Mouse (Mus musculus) stomach, postnatal 0 days (tissue): ENCODE data around the gene Usp46. TPM values are rescaled to one million over a fixed set of nuclear protein-coding genes. Genes with fewer than 3 reads are reported as not detected.

Experiments used
- ATAC-seq: fragments of 200-750 bp; cut with Nextera tagmentation; 2 replicates; pipeline ENCODE4 v1.8.0; 2017; ENCODE audit not compliant: low FRiP score, low TSS enrichment
- DNase-seq: peaks from one replicate; pipeline ENCODE4 v3.0.0-alpha.2; 2016; ENCODE audit warnings: low spot score
- H3K27ac ChIP-seq: fragments of 300-500 bp; sonication (generic); replicated peaks from 2 replicates; pipeline ENCODE4 v1.5.1; 2014; ENCODE audit warnings: mild to moderate bottlenecking, control low read depth
- H3K27me3 ChIP-seq: fragments of 300-500 bp; sonication (generic); 2 replicates; pipeline ENCODE4 v1.6.1; 2014; ENCODE audit warnings: low read length; ENCODE audit not compliant: control insufficient read depth, insufficient read depth
- H3K36me3 ChIP-seq: fragments of 300-500 bp; sonication (generic); 2 replicates; pipeline ENCODE4 v1.6.1; 2014; ENCODE audit warnings: low read length, mixed read lengths; ENCODE audit not compliant: control insufficient read depth, insufficient read depth
- H3K4me1 ChIP-seq: fragments of 300-500 bp; sonication (generic); replicated peaks from 2 replicates; pipeline ENCODE4 v1.6.1; 2014; ENCODE audit warnings: antibody characterized with exemption; ENCODE audit not compliant: control insufficient read depth, insufficient read depth
- H3K4me2 ChIP-seq: fragments of 300-500 bp; sonication (generic); replicated peaks from 2 replicates; pipeline ENCODE4 v1.6.1; 2014; ENCODE audit warnings: low read depth, mild to moderate bottlenecking, control low read depth, moderate library complexity
- H3K4me3 ChIP-seq: fragments of 300-500 bp; sonication (generic); 2 replicates; pipeline ENCODE4 v1.5.1; 2014; ENCODE audit warnings: low read depth, low read length, control low read depth
- H3K9ac ChIP-seq: fragments of 300-500 bp; sonication (generic); 2 replicates; pipeline ENCODE4 v1.6.1; 2014; ENCODE audit warnings: mild to moderate bottlenecking, low read length, control low read depth, mixed read lengths
- H3K9me3 ChIP-seq: fragments of 300-500 bp; sonication (generic); 2 replicates; pipeline ENCODE4 v1.6.1; 2016; ENCODE audit warnings: low read length; ENCODE audit not compliant: control insufficient read depth
- CTCF ChIP-seq: IDR thresholded peaks from 2 replicates; pipeline ENCODE4 v1.5.1; 2016; ENCODE audit warnings: antibody characterized with exemption, low read depth, mild to moderate bottlenecking, moderate library complexity
- EP300 ChIP-seq: optimal IDR thresholded peaks from 2 replicates; pipeline ENCODE3; 2016; ENCODE audit warnings: antibody characterized with exemption
- WGBS: fragments of 180-500 bp; shearing (Covaris S2); extraction: QIAGEN DNeasy Blood & Tissue Kit; methylation state at CpG from one replicate; pipeline ENCODE4 v1.1.7; 2014; 5-methylcytosine and 5-hydroxymethylcytosine counted together
- polyA plus RNA-seq: library from polyadenylated mRNA; unstranded; fragments of >200 nt; fragmentation: Nextera tagmentation; extraction: Ambion mirVana; gene quantifications from 2 replicates; pipeline ENCODE4 v1.2.1, GENCODE M21; 2015

Usp46 gene
- polyA plus RNA-seq, 1 experiment from 2014 or later: 20.0 TPM

DNA sequence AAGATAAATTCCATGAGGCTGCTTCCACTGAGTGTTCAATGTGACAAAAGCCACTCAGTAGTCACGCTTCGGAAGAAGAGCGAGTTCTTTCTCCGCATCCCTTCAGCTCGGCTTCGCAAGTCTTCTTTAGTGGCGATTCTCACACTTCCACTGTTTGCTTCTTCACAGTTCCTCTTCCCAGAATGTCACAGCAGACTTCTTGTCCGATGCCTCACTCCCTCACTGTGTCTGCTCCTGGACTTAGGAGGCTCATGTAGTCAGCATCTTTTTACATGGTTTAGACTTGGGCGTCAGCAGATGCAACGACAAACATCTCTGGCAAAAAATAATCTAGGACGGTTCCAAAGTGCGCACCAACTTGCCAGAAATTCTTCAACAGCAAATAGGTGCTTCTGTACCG lies 75.9 kb downstream of the Usp46 start:
- H3K27ac ChIP-seq: no peak overlapping the region
- TF ChIP-seq CTCF (no peak), EP300 (no peak)
- no peaks in the 10 kb centered on the region for H3K4me1 ChIP-seq
- no peak for ATAC-seq
- H3K27me3 ChIP-seq: no peaks in the 10 kb centered on the region
- WGBS: 91% methylated on average over 13 of the region's 13 CpGs
- DNase-seq: no peak
- no peak overlapping the region for H3K4me2 ChIP-seq
- H3K9ac ChIP-seq: no peak overlapping the region
- H3K9me3 ChIP-seq: no peaks in the 10 kb centered on the region
- H3K36me3 ChIP-seq: no peaks in the 10 kb centered on the region
- H3K4me3 ChIP-seq: no peak overlapping the region

DNA sequence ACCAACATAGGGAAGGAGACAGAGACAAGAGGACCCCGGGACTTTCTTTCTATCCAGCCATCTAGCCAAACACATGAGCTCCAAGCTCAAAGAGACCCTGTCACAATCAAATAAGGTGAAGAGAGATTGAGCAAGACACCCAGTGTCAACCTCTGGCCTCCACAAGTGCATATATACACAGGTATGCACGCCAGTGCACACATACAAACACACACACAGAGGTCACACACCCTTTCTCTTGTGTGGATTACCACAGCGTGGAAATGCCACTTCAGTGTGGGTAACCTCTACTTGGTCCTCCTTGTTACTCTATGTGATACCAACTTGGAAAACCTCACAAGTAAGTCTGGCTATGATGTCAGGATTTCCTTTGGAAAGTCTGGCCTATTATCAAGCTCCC lies 78.7 kb downstream of the Usp46 start:
- Histone ChIP-seq H3K27me3 (no peaks in the 10 kb centered on the region), H3K27ac (no peak overlapping the region), H3K4me2 (no peak overlapping the region), H3K4me1 (no peaks in the 10 kb centered on the region), H3K36me3 (no peaks in the 10 kb centered on the region), H3K9ac (no peak overlapping the region), H3K9me3 (no peaks in the 10 kb centered on the region), H3K4me3 (no peak overlapping the region)
- 78% methylated on average over 3 of the region's 3 CpGs for WGBS
- DNase-seq (no peak), ATAC-seq (no peak)
- TF ChIP-seq CTCF (no peak), EP300 (no peak)

- H3K4me1 ChIP-seq: no peaks in the 10 kb centered on the region
- ATAC-seq (no peak), DNase-seq (peak; percentile 33)
- H3K9me3 ChIP-seq: no peaks in the 10 kb centered on the region
- H3K9ac ChIP-seq: no peak overlapping the region
- WGBS: 74% methylated on average over 13 of the region's 13 CpGs
- TF ChIP-seq EP300 (no peak), CTCF (no peak)
- no peak overlapping the region for H3K4me2 ChIP-seq
- H3K4me3 ChIP-seq: no peak overlapping the region
- no peaks in the 10 kb centered on the region for H3K27me3 ChIP-seq
- H3K36me3 ChIP-seq: no peaks in the 10 kb centered on the region
- H3K27ac ChIP-seq: no peak overlapping the region
Measured at GRCm38 (mm10) chr5:73987777-73988560, 80.3 kb downstream of the Usp46 start.

DNA sequence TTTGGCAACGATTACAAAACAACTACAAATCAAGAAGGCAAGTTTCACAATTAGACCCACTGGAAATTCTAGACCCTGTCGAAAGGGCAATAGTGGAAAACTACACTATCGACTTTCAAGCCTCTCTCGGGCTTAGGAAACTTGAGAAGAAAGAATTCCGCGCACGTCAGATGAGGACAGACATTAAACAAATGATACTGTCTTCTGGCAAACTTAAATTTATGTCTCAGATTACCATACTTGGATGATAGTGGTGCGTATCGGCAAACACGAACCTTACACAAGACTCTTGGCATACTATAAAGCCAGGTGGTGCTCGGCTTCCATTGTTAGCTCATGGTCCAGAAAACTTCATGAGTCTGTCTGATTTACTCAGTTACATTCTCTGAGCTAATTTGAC lies 90.8 kb downstream of the Usp46 start:
- ATAC-seq (no peak), DNase-seq (no peak)
- TF ChIP-seq CTCF: no peak
- TF ChIP-seq EP300: no peak
- H3K4me3 ChIP-seq: no peak overlapping the region
- H3K9ac ChIP-seq: no peak overlapping the region
- H3K4me2 ChIP-seq: no peak overlapping the region
- H3K27me3 ChIP-seq: no peaks in the 10 kb centered on the region
- no peak overlapping the region for H3K27ac ChIP-seq
- 44% methylated on average over 11 of the region's 11 CpGs for WGBS
- H3K4me1 ChIP-seq: no peaks in the 10 kb centered on the region
- no peaks in the 10 kb centered on the region for H3K9me3 ChIP-seq
- H3K36me3 ChIP-seq: no peaks in the 10 kb centered on the region

DNA sequence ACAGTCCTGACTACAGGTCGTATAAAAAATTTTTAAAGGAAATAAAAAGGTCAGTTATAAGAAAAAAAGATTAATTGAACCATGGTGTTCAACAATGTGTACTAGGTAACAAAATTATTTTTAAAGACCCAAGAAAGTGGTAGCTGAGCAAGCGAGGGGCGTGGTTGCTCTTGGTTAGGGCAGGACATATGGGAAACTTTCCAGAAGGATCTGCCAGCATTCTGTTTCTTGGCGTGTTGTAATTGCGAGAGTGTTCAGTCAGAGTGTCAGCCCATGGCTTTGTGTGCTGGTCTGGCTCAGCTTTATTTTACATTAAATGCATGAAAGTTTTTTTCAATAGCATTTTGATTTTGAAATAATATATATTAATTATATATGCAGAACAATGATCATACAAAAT lies 96.5 kb downstream of the Usp46 start:
- 49% methylated on average over 5 of the region's 5 CpGs for WGBS
- Histone ChIP-seq H3K4me1 (no peaks in the 10 kb centered on the region), H3K4me2 (no peak overlapping the region), H3K27me3 (no peaks in the 10 kb centered on the region), H3K9ac (no peak overlapping the region), H3K4me3 (no peak overlapping the region), H3K9me3 (no peaks in the 10 kb centered on the region), H3K27ac (no peak overlapping the region), H3K36me3 (no peaks in the 10 kb centered on the region)
- ATAC-seq (no peak), DNase-seq (no peak)
- TF ChIP-seq CTCF: no peak
- TF ChIP-seq EP300: no peak

- Histone ChIP-seq H3K27me3 (no peaks in the 10 kb centered on the region), H3K4me2 (no peak overlapping the region), H3K4me3 (no peak overlapping the region), H3K9me3 (no peaks in the 10 kb centered on the region), H3K36me3 (no peaks in the 10 kb centered on the region), H3K27ac (no peak overlapping the region), H3K4me1 (no peaks in the 10 kb centered on the region), H3K9ac (no peak overlapping the region)
- DNase-seq: peak; percentile 18
- 29% methylated on average over 7 of the region's 7 CpGs for WGBS
- ATAC-seq: no peak; the same call in 1 of the 2 replicates
- TF ChIP-seq EP300 (no peak), CTCF (no peak)
Measured at GRCm38 (mm10) chr5:73970024-73970628, 98.1 kb downstream of the Usp46 start.
